Mouse (Mus musculus): ENCODE measurements around the gene Fign.

Fign gene

GRCm38 (mm10) chr2:64097937-64098617, at the start of gene Fign:
TSS of gene Fign (minus strand) at chr2:64098038.
- DNase-seq (ENCODE audit: low spot score), result peak; percentile 73

GRCm38 (mm10) chr2:64133597-64133996, 35.8 kb upstream of the Fign start:
- DNase-seq (ENCODE audit: low spot score), result no peak

DNA sequence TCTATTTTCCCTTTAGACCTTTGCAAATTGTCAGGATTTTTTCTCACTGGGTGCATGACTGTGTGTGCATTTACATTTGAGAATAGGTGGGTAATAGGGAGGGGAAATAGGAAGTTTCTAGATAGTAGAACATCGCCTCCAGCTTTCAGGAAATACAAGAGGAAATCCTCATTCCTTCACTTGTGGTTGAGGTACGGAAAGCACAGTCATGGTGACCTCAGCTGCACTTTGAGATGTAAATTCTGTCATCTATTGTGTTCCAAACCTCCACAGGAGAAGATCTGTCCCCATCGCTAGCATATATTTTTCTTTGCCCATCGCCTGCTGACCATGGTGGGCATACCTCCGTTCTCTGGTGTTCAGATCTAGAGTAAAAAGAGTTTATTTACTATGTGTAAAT, 22.7 kb upstream of the Fign start:
- no peak for DNase-seq (ENCODE audit: low spot score)

GRCm38 (mm10) chr2:64116613-64117012, 18.8 kb upstream of the Fign start:
- no peak for DNase-seq (ENCODE audit: low spot score)

- DNase-seq (ENCODE audit: low spot score), result no peak
These were observed 13.3 kb upstream of the Fign start for GRCm38 (mm10) chr2:64111133-64111532.

DNA sequence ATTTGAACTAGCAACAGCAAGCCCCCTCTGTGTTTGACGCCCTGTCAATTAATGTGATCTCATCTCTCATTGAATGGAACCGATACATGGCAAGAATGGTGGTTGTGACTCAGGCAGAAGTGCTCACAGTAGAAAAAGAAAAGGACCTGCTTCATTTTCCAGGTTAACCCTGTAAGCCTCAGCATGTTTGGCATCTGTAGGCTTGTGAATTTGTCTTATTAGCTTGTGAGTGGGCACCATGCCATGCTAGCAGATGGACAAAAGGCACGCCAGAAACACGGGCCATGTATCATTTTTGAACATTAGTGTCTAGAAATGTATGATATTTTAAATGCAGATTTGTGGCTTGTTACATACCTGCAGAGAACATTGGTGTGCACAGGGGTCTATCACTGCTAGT, 12.0 kb upstream of the Fign start:
- no peak for DNase-seq (ENCODE audit: low spot score)

- DNase-seq (ENCODE audit: low spot score), result no peak
These were observed 10.2 kb upstream of the Fign start for GRCm38 (mm10) chr2:64108040-64108439.

DNA sequence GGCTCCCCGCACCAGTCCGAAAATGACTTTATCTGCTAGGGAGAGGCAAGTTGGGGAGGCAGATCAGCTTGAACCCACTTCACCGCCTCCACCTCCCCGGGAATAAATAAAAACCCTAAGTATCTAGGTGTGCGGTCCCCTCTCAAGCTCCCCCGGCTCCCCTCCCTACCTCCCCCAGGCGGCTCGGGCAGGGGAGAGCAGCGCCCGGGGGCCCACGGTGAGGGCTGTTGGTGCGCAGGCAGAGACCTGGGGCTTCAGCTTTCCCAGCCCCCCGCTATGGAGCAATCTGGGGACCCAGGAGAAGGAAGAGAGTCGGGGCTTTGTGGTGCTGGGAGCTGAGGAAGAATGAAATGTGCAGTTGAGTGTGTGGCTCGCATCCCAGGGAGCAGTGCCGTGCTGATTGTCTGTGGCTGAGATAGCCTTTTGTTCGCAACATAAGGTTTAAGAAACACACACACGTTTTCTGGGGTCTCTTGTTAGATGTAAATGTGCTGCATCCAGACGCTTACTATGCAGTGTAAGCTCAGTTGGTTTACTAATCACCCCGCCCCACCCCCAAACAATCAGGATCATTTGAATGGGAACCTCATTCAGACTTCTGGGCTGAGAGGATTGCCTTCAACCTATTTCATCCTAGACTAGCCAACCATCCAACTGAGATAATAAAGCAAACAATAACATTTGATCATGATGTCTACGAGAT, 931 bp upstream of the Fign start:
- no peak for DNase-seq (ENCODE audit: low spot score)

DNA sequence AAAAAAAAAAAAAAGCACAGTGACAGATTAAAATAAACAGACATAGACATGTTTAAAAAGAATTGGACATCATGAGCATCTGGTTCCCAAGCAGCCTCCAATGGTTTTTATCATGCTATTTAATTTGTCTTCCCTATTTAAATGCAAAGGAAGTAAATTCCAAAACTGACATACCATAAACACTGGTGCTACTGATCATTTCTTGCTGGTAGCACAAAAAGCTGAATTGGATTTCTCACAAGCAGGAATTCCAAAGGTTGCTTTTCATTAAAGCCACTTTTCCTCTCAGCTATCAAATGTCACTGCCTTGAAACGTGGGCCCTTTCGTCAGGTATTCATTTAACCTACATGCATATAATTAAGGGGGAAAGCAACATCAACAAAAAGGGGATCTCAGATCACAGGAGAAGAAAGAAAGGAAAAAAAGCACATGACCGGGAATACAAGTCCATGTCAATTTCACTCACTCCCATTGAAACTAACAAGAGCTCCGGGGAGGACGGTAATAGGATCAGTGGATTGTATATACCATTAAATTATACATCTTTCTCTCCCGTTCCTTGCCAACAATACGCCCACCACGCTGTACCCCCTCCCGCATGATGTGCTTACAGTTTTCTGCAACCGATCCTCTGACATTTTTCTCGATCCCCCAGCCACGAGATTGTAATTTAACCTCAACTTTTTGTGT, 972 bp downstream of the Fign start:
- DNase-seq (ENCODE audit: low spot score), result no peak

GRCm38 (mm10) chr2:64096176-64096575, 1.7 kb downstream of the Fign start:
- DNase-seq (ENCODE audit: low spot score), result no peak

DNA sequence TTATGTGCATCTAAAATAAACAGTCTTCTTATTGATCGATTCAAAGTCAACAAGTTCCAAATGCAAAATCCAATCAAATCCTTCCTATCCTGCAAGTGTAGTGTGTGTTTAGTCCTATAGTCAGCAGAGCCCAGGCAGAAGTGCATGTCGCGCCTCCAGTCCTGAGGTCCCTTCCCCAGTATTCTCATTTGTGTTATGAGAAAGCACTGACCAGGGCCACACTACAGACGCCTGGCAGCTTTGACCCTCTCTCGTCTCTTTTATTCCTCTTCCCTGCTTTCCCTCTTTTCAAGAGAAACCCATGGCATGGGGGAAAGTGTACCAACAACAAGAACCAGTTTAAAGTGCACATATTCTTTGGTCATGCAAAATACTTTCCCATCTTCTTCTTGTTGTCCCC, 2.3 kb downstream of the Fign start:
- no peak for DNase-seq (ENCODE audit: low spot score)

DNA sequence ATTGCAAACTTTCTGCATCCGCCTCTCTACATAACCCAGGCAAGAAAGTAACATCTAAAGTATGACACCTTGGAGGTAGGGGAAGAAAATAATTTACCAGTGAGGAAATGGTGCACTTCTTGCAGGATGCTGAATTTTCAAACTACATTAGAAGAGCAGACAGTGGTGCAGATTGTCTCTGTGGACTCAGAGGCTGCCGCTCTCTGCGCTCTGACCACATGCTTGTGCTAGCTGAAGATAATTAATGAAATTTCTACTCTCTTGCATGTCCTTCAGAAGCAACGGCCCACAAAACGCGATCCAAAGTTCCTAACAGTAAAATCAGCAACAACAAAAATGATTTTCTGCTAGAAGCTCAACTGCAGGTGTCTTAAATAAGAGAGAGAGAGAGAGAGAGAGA, 4.8 kb downstream of the Fign start:
- no peak for DNase-seq (ENCODE audit: low spot score)

GRCm38 (mm10) chr2:64083853-64084427, 13.9 kb downstream of the Fign start:
- no peak for DNase-seq (ENCODE audit: low spot score)

DNA sequence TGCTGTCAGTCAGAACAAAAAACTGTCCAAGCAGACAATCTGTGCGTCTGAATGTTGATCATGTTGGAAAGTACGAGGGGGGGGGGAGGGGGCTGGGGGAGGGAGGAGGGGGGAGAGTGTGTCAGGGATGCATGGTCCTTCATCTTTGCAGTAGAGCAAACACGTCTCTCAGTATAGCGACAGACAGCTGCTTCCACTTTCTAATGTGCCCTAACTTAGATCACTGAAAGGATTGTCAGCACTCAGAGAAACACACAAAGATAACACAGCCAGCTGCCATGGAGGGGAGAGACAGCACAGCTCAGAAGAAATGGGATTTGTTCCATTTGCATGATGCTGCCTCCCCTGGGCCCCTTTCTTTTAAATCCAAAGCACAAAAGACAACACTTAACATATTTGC, 18.1 kb downstream of the Fign start:
- DNase-seq (ENCODE audit: low spot score), result no peak

- no peak for DNase-seq (ENCODE audit: low spot score)
These were observed 19.3 kb downstream of the Fign start for GRCm38 (mm10) chr2:64078551-64078950.

- DNase-seq (ENCODE audit: low spot score), result no peak
These were observed 20.0 kb downstream of the Fign start for GRCm38 (mm10) chr2:64077846-64078245.

DNA sequence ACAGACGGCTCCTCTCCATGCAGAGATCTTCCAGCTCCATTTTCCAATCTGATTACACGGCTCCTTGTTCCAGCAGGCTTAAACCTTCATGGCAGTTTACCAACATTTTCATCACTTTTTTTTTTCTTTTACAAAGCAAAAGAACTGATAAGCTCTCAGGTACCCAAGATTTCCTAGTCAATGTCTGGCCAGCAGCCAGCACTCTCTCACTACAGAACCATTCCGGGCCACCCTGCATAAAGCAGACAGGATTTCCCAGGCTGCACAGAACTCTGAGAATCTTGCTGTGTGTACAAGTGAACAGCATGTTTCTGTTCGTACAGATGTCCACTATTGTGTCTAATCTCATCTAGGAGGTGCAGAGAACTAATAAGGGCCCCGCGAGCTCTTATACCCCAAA, 22.0 kb downstream of the Fign start:
- DNase-seq (ENCODE audit: low spot score), result no peak

GRCm38 (mm10) chr2:64074602-64075389, 23.0 kb downstream of the Fign start:
- DNase-seq (ENCODE audit: low spot score), result no peak

DNA sequence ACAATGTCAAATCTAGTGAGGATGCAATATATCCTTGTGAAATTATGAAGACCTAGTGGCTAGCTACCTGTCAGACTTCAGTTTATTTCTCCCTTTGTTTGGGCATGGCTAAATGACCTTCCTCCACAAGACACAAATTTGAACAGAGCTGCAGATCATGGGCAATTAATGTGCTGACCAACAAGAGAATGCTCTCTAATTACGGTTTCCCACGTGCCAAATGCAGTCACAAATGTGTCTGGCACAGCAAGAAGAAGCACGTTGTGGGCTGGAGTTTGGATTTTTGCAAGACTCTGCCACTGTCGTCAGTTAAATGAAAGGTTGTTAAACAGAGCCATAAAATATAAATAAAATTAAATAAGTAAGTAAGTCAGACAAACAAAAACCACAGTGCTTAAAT, 25.7 kb downstream of the Fign start:
- DNase-seq (ENCODE audit: low spot score), result no peak

- no peak for DNase-seq (ENCODE audit: low spot score)
These were observed 27.7 kb downstream of the Fign start for GRCm38 (mm10) chr2:64069950-64070695.

DNA sequence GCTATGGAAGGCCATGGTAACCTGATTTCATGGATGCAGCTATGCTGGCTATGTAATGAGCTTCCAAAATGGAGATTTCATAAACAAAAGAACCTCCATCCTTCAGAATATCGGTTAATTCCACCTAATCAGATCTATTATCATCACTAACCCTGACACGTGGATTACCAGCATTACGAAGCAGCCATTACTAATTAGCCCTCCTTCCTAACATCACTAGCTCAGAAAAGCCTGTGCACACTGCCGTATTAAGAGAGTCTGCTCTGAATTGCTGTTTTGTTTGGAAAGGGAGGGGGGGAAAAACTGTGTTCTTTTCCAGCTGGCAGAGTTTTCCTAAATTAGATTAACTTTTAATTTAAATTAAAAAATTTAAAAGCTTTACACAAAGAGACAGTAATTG, 32.3 kb downstream of the Fign start:
- DNase-seq (ENCODE audit: low spot score), result no peak
